Mouse (Mus musculus) MEL (cell line): ENCODE measurements around the gene Cd5.

Source experiments
- CHD2 ChIP-seq: IDR thresholded peaks from 2 replicates; pipeline ENCODE4 v1.6.1; 2011; ENCODE audit warnings: low read length, improper control_type of control experiment
- CTCF ChIP-seq, 3 experiments: IDR thresholded peaks in 2 of 3; conservative IDR thresholded peaks in 1 of 3; 2 replicates each; pipeline ENCODE4 v1.5.1; 2011 to 2012; ENCODE audit warnings: low read length in 3 of 3, low read depth in 2 of 3, mild to moderate bottlenecking in 2 of 3, improper control_type of control experiment in 1 of 3, inconsistent platforms in 1 of 3, mixed read lengths in 1 of 3, moderate library complexity in 1 of 3; ENCODE audit not compliant: control insufficient read depth in 1 of 3, insufficient read depth in 1 of 3, poor library complexity in 1 of 3, severe bottlenecking in 1 of 3
- E2F4 ChIP-seq: IDR thresholded peaks from 2 replicates; pipeline ENCODE4 v1.6.1; 2011; ENCODE audit warnings: low read depth, low read length, improper control_type of control experiment, borderline replicate concordance
- MAX ChIP-seq: IDR thresholded peaks from 2 replicates; pipeline ENCODE4 v1.6.1; 2011; ENCODE audit warnings: low read length, improper control_type of control experiment
- MXI1 ChIP-seq: IDR thresholded peaks from 2 replicates; pipeline ENCODE4 v1.6.1; 2011; ENCODE audit warnings: mild to moderate bottlenecking, low read depth, low read length, improper control_type of control experiment
- TAL1 ChIP-seq: IDR thresholded peaks from 2 replicates; pipeline ENCODE4 v1.6.1; 2012; ENCODE audit warnings: mild to moderate bottlenecking, inconsistent platforms, low read length, moderate library complexity, mixed read lengths
- TCF12 ChIP-seq: IDR thresholded peaks from 2 replicates; pipeline ENCODE4 v1.6.1; 2014; ENCODE audit warnings: low read depth, mild to moderate bottlenecking, inconsistent platforms, low read length, improper control_type of control experiment, moderate library complexity

DNA sequence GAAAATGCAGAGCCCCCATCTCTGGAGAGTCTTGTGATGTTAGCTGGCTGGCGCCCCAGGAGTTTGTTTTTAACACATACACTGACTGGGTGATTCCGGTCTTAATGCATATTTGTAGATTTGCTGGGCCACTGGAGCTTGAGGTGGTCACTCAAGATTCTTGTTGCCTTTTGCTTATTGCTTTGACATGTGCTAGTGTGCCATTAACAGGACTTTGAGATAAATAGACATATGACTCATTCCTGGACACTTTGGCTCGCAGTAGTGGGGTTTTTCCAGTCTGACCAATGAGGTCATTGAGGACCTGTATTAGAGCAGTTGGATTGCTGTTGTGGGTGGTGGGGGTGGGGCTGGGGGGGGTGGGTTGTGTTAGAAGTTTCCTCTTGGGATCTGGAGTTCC, 48.5 kb downstream of the Cd5 start:
- TF ChIP-seq CTCF (IDR thresholded peaks at IDR 0.05 in 2 of 3, conservative IDR thresholded peaks at IDR 0.05 in 1 of 3; ENCODE audit: control insufficient read depth in 1 of 3, insufficient read depth in 1 of 3, low read depth in 2 of 3, low read length in 3 of 3, poor library complexity in 1 of 3, severe bottlenecking in 1 of 3) (no peak), TAL1 (no peak), MAX (no peak), E2F4 (no peak), MXI1 (no peak), TCF12 (no peak), CHD2 (no peak)
